Mouse (Mus musculus) lung, postnatal 0 days (tissue): ENCODE measurements around the gene Mt4. TPM values are rescaled to one million over a fixed set of nuclear protein-coding genes. Genes with fewer than 3 reads are reported as not detected.

Experiments used
- ATAC-seq: fragments of 200-750 bp; cut with Nextera tagmentation; 2 replicates; pipeline ENCODE4 v1.8.0; 2017; ENCODE audit warnings: moderate library complexity
- DNase-seq: peaks from one replicate; pipeline ENCODE4 v3.0.0-alpha.2; 2016; ENCODE audit warnings: low spot score
- H3K27ac ChIP-seq: fragments of 300-500 bp; sonication (generic); 2 replicates; pipeline ENCODE4 v1.5.1; 2014; ENCODE audit warnings: antibody characterized with exemption, mild to moderate bottlenecking, low read length, mixed read lengths
- H3K27me3 ChIP-seq: fragments of 300-500 bp; sonication (generic); replicated peaks from 2 replicates; pipeline ENCODE4 v1.6.1; 2014; ENCODE audit warnings: low read length, mixed read lengths; ENCODE audit not compliant: insufficient read depth
- H3K36me3 ChIP-seq: fragments of 300-500 bp; sonication (generic); 2 replicates; pipeline ENCODE4 v1.6.1; 2014; ENCODE audit warnings: low read length, mixed read lengths; ENCODE audit not compliant: insufficient read depth
- H3K4me1 ChIP-seq: fragments of 300-500 bp; sonication (generic); 2 replicates; pipeline ENCODE4 v1.6.1; 2014; ENCODE audit warnings: antibody characterized with exemption, low read depth, low read length, mixed read lengths; ENCODE audit not compliant: insufficient read depth
- H3K4me2 ChIP-seq: fragments of 300-500 bp; sonication (generic); replicated peaks from 2 replicates; pipeline ENCODE4 v1.6.1; 2014; ENCODE audit warnings: low read depth, mild to moderate bottlenecking, low read length, moderate library complexity, mixed read lengths
- H3K4me3 ChIP-seq: fragments of 300-500 bp; sonication (generic); 2 replicates; pipeline ENCODE4 v1.5.1; 2014; ENCODE audit warnings: low read depth, low read length
- H3K9ac ChIP-seq: fragments of 300-500 bp; sonication (generic); replicated peaks from 2 replicates; pipeline ENCODE4 v1.6.1; 2014; ENCODE audit warnings: low read depth, mild to moderate bottlenecking
- H3K9me3 ChIP-seq: fragments of 300-500 bp; sonication (generic); 2 replicates; pipeline ENCODE4 v1.6.1; 2016; ENCODE audit warnings: low read length, mixed read lengths
- CTCF ChIP-seq: IDR thresholded peaks from 2 replicates; pipeline ENCODE4 v1.5.1; 2016; ENCODE audit warnings: antibody characterized with exemption, mild to moderate bottlenecking
- EP300 ChIP-seq: IDR thresholded peaks from 2 replicates; pipeline ENCODE4 v1.6.1; 2016; ENCODE audit warnings: antibody characterized with exemption, mild to moderate bottlenecking, control low read depth
- WGBS: fragments of 180-500 bp; shearing (Covaris S2); extraction: QIAGEN DNeasy Blood & Tissue Kit; methylation state at CpG from one replicate; pipeline ENCODE4 v1.1.7; 2014; 5-methylcytosine and 5-hydroxymethylcytosine counted together
- polyA plus RNA-seq: library from polyadenylated mRNA; unstranded; fragments of >200 nt; fragmentation: Nextera tagmentation; extraction: Ambion mirVana; gene quantifications from 2 replicates; pipeline ENCODE4 v1.2.1, GENCODE M21; 2015

Mt4 gene
- not detected in 2 replicates for polyA plus RNA-seq

- no peak for ATAC-seq
Measured at GRCm38 (mm10) chr8:94136933-94137332, at the start of gene Mt4. Gene Mt4, plus strand, starts transcription at chr8:94137197.

GRCm38 (mm10) chr8:94087964-94088363 is 49.0 kb upstream of the Mt4 start:
- Histone ChIP-seq H3K27me3 (no peaks in the 10 kb centered on the region), H3K4me1 (no peaks in the 10 kb centered on the region), H3K9me3 (no peaks in the 10 kb centered on the region), H3K27ac (no peak overlapping the region), H3K4me2 (no peak overlapping the region), H3K36me3 (no peaks in the 10 kb centered on the region), H3K9ac (no peak overlapping the region), H3K4me3 (no peak overlapping the region)
- 85% methylated on average over 9 of the region's 9 CpGs for WGBS
- TF ChIP-seq EP300 = no peak
- TF ChIP-seq CTCF = no peak
- ATAC-seq (no peak), DNase-seq (no peak)

More at GRCm38 (mm10) chr8:94136933-94137332, at the start of gene Mt4:
- H3K27me3 ChIP-seq = no peaks in the 10 kb centered on the region
- H3K36me3 ChIP-seq = no peaks in the 10 kb centered on the region
- H3K9me3 ChIP-seq = no peaks in the 10 kb centered on the region
- TF ChIP-seq EP300 = no peak
- no peak for TF ChIP-seq CTCF
- H3K4me2 ChIP-seq = no peak within 1 kb of the TSS
- no peak within 1 kb of the TSS for H3K9ac ChIP-seq
- H3K4me1 ChIP-seq = no peaks in the 10 kb centered on the region
- no peak within 1 kb of the TSS for H3K4me3 ChIP-seq
- no peak for DNase-seq
- WGBS = 27% methylated on average over 6 of the region's 6 CpGs
- H3K27ac ChIP-seq = no peak within 1 kb of the TSS

- H3K4me3 ChIP-seq = no peak overlapping the region
- H3K9ac ChIP-seq = no peak overlapping the region
- H3K4me1 ChIP-seq = no peaks in the 10 kb centered on the region
- no peaks in the 10 kb centered on the region for H3K27me3 ChIP-seq
- no peak overlapping the region for H3K4me2 ChIP-seq
- ATAC-seq (no peak), DNase-seq (no peak)
- no peak overlapping the region for H3K27ac ChIP-seq
- WGBS = 62% methylated on average over 6 of the region's 6 CpGs
- TF ChIP-seq CTCF (no peak), EP300 (no peak)
- H3K9me3 ChIP-seq = no peaks in the 10 kb centered on the region
- H3K36me3 ChIP-seq = no peaks in the 10 kb centered on the region
Measured at GRCm38 (mm10) chr8:94089715-94090114, 47.3 kb upstream of the Mt4 start.

- Histone ChIP-seq H3K4me1 (no peaks in the 10 kb centered on the region; the same call in 1 of the 2 replicates), H3K36me3 (no peaks in the 10 kb centered on the region), H3K9me3 (no peaks in the 10 kb centered on the region), H3K27me3 (no peaks in the 10 kb centered on the region), H3K4me2 (no peak overlapping the region), H3K27ac (no peak overlapping the region), H3K9ac (no peak overlapping the region), H3K4me3 (no peak overlapping the region)
- ATAC-seq (no peak), DNase-seq (no peak)
- 77% methylated on average over 9 of the region's 9 CpGs for WGBS
- TF ChIP-seq EP300 (no peak), CTCF (no peak)
Measured at GRCm38 (mm10) chr8:94092848-94093247, 44.1 kb upstream of the Mt4 start.

GRCm38 (mm10) chr8:94094281-94094680 is 42.7 kb upstream of the Mt4 start:
- Histone ChIP-seq H3K4me3 (no peak overlapping the region), H3K4me1 (no peaks in the 10 kb centered on the region; the same call in 1 of the 2 replicates), H3K27me3 (no peaks in the 10 kb centered on the region), H3K9me3 (no peaks in the 10 kb centered on the region), H3K9ac (no peak overlapping the region), H3K27ac (no peak overlapping the region), H3K4me2 (no peak overlapping the region), H3K36me3 (no peaks in the 10 kb centered on the region)
- TF ChIP-seq EP300 (no peak), CTCF (peak; percentile 37)
- DNase-seq (no peak), ATAC-seq (no peak)
- WGBS = 77% methylated on average over 6 of the region's 6 CpGs

GRCm38 (mm10) chr8:94098081-94098974 is 38.7 kb upstream of the Mt4 start, which contains the start of gene Bbs2:
Gene Bbs2, minus strand, starts transcription at chr8:94098928.
- DNase-seq (peak; percentile 99), ATAC-seq (peak; percentile 100)
- H3K27me3 ChIP-seq = no peaks in the 10 kb centered on the region
- H3K36me3 ChIP-seq = no peaks in the 10 kb centered on the region
- H3K9me3 ChIP-seq = no peaks in the 10 kb centered on the region
- WGBS = 1% methylated on average over 55 of the region's 61 CpGs
- TF ChIP-seq EP300 (no peak), CTCF (peak; percentile 70)
- peak within 1 kb of the TSS; percentile 70 for H3K4me3 ChIP-seq
- H3K4me2 ChIP-seq = peak within 1 kb of the TSS; percentile 65
- peak within 1 kb of the TSS; percentile 45; the same call in 1 of the 2 replicates for H3K9ac ChIP-seq
- no peaks in the 10 kb centered on the region; the same call in 1 of the 2 replicates for H3K4me1 ChIP-seq
- peak within 1 kb of the TSS; percentile 93 for H3K27ac ChIP-seq
